Mouse (Mus musculus): Measurements from ENCODE around the gene Celf2.

DNA sequence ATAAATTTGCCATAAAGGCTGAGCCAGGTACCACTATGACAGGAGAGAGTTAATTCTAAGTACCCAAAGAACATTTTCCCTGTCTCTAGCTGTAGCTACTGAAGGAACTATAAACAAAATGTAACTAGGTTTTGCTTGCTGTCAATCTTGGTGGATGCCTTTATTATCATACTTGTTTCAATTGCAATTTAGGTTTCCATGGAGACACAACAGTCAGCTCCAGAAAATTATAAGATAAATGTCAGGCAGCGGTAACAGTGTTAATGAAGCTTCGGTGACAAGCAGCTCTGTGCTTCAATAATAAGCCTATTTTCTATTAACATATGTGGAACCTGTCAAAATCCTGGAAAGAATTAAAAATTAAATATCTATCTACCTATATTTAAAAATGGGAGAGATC, 777.3 kb downstream of the Celf2 start:
- TF ChIP-seq CTCF (IDR thresholded peaks at IDR 0.05; ENCODE audit: control insufficient read depth, insufficient read depth, low read length) = no peak
- no peak for TF ChIP-seq POLR2A (IDR thresholded peaks at IDR 0.05; ENCODE audit: borderline replicate concordance, control insufficient read depth, low read depth, low read length)
